Mouse (Mus musculus) 416B (cell line): ENCODE measurements around the gene Lgals3.

Source experiments
- DNase-seq: peaks from one replicate; pipeline ENCODE4 v3.0.0; 2011; ENCODE audit warnings: low read depth

Lgals3 gene

GRCm38 (mm10) chr14:47370790-47371189 is 3.2 kb downstream of the Lgals3 start:
- no peak for DNase-seq

- DNase-seq: peak; percentile 91
These were observed 4.1 kb downstream of the Lgals3 start for GRCm38 (mm10) chr14:47371689-47372088.

GRCm38 (mm10) chr14:47373728-47374678 is 6.5 kb downstream of the Lgals3 start:
- peak; percentile 97 for DNase-seq

DNA sequence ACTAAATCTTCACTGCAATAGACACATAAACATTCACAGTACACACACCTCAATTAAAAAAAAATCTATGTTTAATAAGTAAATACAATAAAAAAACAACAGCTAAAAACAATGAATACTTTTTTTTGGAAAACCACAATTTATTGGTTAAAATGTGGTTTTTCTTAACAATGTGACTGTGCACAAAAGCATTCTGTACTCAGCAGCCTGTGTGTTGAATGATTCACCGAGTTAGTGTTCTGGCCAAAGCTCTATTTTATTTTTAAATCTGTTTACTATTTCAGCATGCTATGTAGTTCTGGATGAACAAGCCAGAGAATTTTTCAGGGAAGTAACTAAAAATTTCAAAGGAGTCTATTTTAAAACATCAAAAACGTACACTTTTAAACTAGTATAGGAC is 9.0 kb downstream of the Lgals3 start:
- DNase-seq: peak; percentile 41

DNA sequence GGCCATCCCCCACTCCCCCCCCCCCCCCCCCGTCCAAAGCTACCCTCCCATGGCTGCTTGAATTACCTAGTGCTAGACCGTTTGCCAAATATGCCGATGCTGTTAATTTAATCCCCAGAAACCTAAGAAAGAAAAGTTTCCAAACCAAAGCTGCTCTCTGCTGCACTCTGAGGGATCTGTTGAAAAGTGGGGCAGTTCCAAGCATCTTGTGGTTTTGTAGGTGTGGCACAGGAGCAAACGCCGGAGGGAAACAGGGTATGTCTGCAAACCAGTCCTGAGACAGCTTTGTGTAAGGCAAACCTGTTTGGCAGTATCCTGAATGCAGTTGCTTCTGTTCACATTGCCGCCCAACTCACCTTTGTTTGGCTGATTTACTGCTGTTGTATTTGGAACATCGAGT is 10.8 kb downstream of the Lgals3 start:
- DNase-seq: no peak

DNA sequence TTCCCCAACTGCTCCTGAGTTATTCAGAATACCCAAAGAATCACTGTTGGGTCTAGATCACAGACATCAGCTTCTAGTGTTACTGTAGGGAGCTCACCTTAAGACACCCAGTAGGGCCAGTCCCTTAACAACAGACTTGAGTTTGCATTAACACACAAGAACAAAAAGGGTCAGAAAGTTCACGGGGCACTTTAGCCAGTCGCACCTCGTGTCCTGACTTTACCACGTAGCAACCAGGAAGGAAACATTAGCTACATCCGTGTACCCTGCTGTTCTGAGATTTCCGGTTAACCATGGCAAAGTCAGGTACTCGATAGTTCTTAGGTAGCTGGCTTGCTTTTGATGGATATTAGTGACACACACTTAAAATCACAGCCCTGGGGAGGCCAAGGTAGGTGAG is 16.4 kb downstream of the Lgals3 start:
- no peak for DNase-seq

GRCm38 (mm10) chr14:47384653-47385052 is 17.1 kb downstream of the Lgals3 start:
- DNase-seq: no peak

GRCm38 (mm10) chr14:47386125-47386524 is 18.6 kb downstream of the Lgals3 start:
- no peak for DNase-seq

GRCm38 (mm10) chr14:47393354-47394094 is 26.0 kb downstream of the Lgals3 start:
- DNase-seq: peak; percentile 73

DNA sequence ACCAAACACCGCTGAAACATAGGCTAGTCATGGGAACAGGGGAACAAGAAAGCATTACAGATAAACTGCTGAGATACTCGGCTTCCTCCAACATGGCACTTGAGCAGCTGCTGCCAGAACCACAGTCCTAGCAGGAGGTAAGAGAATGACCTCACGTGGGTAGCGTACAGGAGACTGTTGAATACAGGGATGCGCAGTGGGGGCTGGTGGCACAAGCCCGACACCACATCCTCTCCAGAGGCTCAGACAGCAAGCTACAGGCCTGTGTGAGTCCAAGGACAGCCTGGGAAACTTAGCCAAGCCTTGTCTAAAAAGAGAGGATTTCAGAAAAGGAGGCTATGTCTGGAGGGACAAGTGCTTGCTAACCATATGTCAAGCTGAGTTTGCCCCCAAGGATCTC is 27.5 kb downstream of the Lgals3 start:
- DNase-seq: peak; percentile 60

DNA sequence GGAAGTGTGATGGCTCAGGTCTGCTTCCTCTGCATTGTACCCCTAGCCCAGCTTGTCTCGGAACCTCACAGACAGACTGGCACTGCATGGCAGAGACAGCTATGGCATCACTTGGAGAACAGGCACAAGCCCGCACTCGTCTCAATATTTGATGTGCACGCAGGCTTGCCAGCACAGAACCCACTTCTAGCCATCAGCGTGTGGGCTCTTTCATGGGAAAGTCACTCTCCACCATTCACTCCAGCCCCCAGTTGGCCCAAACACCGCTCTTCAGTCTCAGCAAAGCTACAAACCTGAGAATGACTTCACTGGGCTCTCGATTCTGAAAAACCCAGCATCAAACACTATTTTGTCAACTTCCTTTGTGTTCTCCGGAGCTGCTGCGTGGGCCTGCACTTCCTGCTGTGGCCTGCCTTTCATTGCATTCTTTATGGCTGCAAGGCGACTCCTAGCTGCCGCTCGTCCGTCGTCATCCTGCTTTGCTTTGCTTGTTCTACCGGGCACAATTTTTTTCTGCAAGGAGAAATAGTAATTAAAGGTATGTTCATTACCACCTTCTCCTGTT is 28.0 kb downstream of the Lgals3 start:
- peak; percentile 79 for DNase-seq

- DNase-seq: peak; percentile 70
These were observed 28.7 kb downstream of the Lgals3 start for GRCm38 (mm10) chr14:47396165-47396652.

DNA sequence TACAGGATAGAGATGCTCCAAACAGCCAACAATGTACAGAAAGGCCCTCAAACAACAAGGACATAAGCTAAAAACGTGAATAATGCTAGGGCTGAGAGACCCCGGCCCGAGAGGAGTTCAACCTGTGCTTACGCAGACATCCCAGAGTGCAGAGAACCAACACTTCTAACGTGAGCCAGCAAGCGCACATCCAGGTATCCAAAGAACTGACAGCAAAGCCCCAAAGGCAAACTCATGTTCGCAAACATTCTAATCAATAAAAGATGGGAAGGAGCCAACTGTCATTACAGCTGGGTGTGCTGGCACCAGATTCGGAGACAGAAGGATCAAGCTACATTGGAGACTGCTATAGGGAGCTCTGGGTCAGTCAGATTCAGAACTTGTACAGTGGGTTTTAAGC is 35.2 kb downstream of the Lgals3 start:
- no peak for DNase-seq

DNA sequence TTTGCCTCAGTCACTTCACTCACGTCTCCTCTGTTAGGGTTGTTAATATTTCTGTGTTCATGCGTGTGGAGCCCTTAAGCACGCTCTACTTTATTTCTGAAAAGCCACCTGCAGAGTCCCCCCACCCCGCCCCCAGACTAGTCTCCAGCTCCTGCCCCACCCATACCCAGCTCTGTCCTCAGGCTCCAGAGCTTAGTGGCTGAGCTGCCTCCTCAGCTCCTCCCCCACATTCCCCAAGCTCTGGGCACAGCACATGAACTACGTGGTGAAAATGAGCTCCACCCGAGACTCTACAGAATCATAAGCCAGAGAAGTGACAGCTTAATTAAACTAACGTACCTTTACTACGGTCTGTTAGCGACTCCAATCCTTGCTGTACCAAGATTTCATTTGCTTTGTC is 38.4 kb downstream of the Lgals3 start:
- no peak for DNase-seq

GRCm38 (mm10) chr14:47417346-47417745 is 49.8 kb downstream of the Lgals3 start:
- DNase-seq: peak; percentile 57

GRCm38 (mm10) chr14:47417775-47418665 is 50.5 kb downstream of the Lgals3 start, which contains the start of gene Dlgap5:
Gene Dlgap5, minus strand, starts transcription at chr14:47418407.
- peak; percentile 97 for DNase-seq

DNA sequence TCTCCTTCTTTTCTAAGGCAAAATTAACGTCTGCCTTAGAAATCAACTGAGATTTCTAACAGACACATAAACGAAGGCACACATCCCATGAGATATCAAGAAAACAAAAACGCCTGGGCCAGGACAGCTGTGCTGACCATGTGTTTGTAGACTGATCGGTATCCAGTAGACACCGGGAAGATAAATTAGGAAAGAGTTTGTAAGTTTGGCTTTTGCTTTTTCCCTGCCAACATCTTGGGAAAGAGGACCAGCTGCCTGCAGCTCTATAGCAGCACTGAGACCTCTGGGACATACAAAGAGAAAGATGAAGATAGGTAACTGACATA is 51.1 kb downstream of the Lgals3 start:
- DNase-seq: no peak

- no peak for DNase-seq
These were observed 51.6 kb downstream of the Lgals3 start for GRCm38 (mm10) chr14:47419034-47419625.

DNA sequence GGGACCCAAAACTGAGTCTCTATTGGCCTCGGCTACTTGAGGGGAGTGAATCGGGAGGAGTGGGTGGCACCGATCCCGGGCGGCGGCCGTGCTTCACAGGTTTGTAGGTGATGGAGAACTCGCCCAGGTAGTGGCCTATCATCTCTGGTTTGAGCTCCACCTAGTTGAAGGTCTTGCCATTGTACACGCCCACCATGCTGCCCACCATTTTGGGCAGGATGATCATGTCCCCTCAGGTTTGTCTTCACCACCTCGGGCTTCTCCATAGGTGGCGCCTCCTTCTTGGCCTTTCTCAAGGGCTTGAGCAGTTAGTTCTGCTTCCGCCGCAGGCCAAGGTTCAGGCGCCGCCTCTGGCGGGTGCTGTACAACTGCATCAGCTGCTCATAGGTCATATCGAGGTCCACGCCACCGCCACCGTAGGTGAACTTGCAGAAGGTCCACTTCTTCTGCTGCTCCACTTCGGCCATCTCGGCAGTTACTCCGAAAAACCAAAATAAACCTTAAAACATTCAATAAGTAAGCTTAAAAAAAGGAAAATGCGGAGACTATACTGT is 52.2 kb downstream of the Lgals3 start:
- peak; percentile 54 for DNase-seq

DNA sequence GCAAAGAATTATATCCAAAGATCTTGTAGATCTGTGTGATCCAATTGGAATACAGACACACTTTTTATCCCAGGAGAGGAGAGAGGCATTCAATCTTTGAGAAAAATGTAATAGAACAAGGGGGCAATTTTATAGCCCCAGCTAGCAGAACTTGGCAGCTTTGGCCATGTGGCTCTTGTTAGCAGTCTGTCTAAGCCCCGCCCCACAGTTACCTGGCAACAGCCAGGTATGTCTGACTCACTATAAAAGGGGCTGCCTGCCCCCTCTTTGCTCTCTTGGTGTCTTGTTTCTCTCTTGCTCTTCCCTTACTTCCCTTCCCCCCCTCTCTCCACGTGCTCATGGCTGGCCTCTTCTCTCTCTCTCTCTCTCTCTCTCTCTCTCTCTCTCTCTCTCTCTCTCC is 54.1 kb downstream of the Lgals3 start:
- no peak for DNase-seq

GRCm38 (mm10) chr14:47422466-47422865 is 54.9 kb downstream of the Lgals3 start:
- no peak for DNase-seq
